ENCODE assay signal across 9 mouse cellular contexts in genomic region chr17:27800710-27801648, GRCm38 (mm10). TPM values are rescaled to one million over a fixed set of nuclear protein-coding genes. Genes with fewer than 3 reads are reported as not detected.
DNase-seq lines count a peak whose midpoint lies in the region; ATAC-seq and TF ChIP-seq lines count a peak whose summit lies in the region.
"Had no signal": no experiment of that assay in that cellular context is flagged by ENCODE, and none has a peak within 500 bp of the region (broad histone marks: within the 10 kb centered on the region; RNA-seq: fewer than 3 reads in every experiment).

No protein-coding gene starts in this region.

- TF ChIP-seq POLR2A in ES-Bruce4 (IDR thresholded peaks at IDR 0.05; ENCODE audit: insufficient read depth, low read length): no peak

- DNase-seq in hindbrain, embryonic 10.5 days (ENCODE audit: low spot score): no peak
- no peak for DNase-seq in embryonic facial prominence, embryonic 14.5 days (ENCODE audit: low spot score)
- DNase-seq in liver, embryonic 14.5 days (ENCODE audit: low read depth in 3 of 3, low spot score in 3 of 3): no peak
- DNase-seq in spleen, postnatal 36 days (ENCODE audit: low spot score in 2 of 2): no peak
- no peak for DNase-seq in retina, embryonic 14.5 days (ENCODE audit: low spot score)

- H3K4me3 ChIP-seq in hindbrain, embryonic 10.5 days: no peak overlapping the region
- no peak overlapping the region for H3K4me3 ChIP-seq in hindbrain, embryonic 16.5 days (ENCODE audit: low read length)
- no peak overlapping the region for H3K4me3 ChIP-seq in ES-Bruce4 (ENCODE audit: low read depth, low read length)
- H3K4me3 ChIP-seq in embryonic facial prominence, embryonic 14.5 days (ENCODE audit: low read depth, low read length): no peak overlapping the region
- no peak overlapping the region for H3K4me3 ChIP-seq in liver, embryonic 14.5 days (ENCODE audit: insufficient read depth in 1 of 2, low read depth in 2 of 2, low read length in 2 of 2)
- H3K4me3 ChIP-seq in neural tube, embryonic 15.5 days (replicated peaks): no peak overlapping the region
- H3K4me3 ChIP-seq: hindbrain, embryonic 15.5 days had no signal

- no peak for ATAC-seq in hindbrain, embryonic 16.5 days
- no peak for ATAC-seq in embryonic facial prominence, embryonic 14.5 days (ENCODE audit: low read depth)
- ATAC-seq in liver, embryonic 14.5 days (ENCODE audit: insufficient read depth): no peak
- ATAC-seq in neural tube, embryonic 15.5 days (ENCODE audit: low FRiP score): no peak

- H3K27ac ChIP-seq in hindbrain, embryonic 10.5 days: peak overlapping the region; percentile 86; the same call in 1 of the 2 replicates
- H3K27ac ChIP-seq in hindbrain, embryonic 16.5 days (ENCODE audit: low read depth, low read length): no peak overlapping the region
- H3K27ac ChIP-seq in ES-Bruce4 (ENCODE audit: insufficient read depth, low read length): peak overlapping the region; percentile 91
- H3K27ac ChIP-seq in embryonic facial prominence, embryonic 14.5 days (replicated peaks; ENCODE audit: low read depth, low read length): peak overlapping the region; percentile 85
- no peak overlapping the region for H3K27ac ChIP-seq in liver, embryonic 14.5 days
- no peak overlapping the region for H3K27ac ChIP-seq in neural tube, embryonic 15.5 days (replicated peaks)

- TF ChIP-seq CTCF in ES-Bruce4 (IDR thresholded peaks at IDR 0.05; ENCODE audit: low read depth, low read length): no peak
- peak; percentile 53 for TF ChIP-seq CTCF in liver, embryonic 14.5 days (IDR thresholded peaks at IDR 0.05; ENCODE audit: low read depth)

- no peaks in the 10 kb centered on the region for H3K36me3 ChIP-seq in hindbrain, embryonic 10.5 days
- no peaks in the 10 kb centered on the region for H3K36me3 ChIP-seq in hindbrain, embryonic 16.5 days (ENCODE audit: control insufficient read depth, insufficient read depth, low read length)
- H3K36me3 ChIP-seq in ES-Bruce4 (ENCODE audit: control insufficient read depth, insufficient read depth, low read length, poor library complexity, severe bottlenecking): no peaks in the 10 kb centered on the region
- no peaks in the 10 kb centered on the region for H3K36me3 ChIP-seq in embryonic facial prominence, embryonic 14.5 days (ENCODE audit: control insufficient read depth, insufficient read depth, low read length)
- no peaks in the 10 kb centered on the region for H3K36me3 ChIP-seq in liver, embryonic 14.5 days (replicated peaks; ENCODE audit: control insufficient read depth, insufficient read depth, low read depth)
- no peaks in the 10 kb centered on the region for H3K36me3 ChIP-seq in neural tube, embryonic 15.5 days
- H3K36me3 ChIP-seq: hindbrain, embryonic 15.5 days had no signal

- no peak overlapping the region for H3K4me2 ChIP-seq in hindbrain, embryonic 16.5 days (ENCODE audit: low read length)
- no peak overlapping the region for H3K4me2 ChIP-seq in embryonic facial prominence, embryonic 14.5 days (ENCODE audit: low read depth, low read length)
- H3K4me2 ChIP-seq in liver, embryonic 14.5 days (ENCODE audit: low read depth): peak overlapping the region; percentile 13; the same call in 1 of the 2 replicates
- H3K4me2 ChIP-seq in neural tube, embryonic 15.5 days: no peak overlapping the region
- H3K4me2 ChIP-seq: hindbrain, embryonic 15.5 days had no signal

- H3K9me3 ChIP-seq in hindbrain, embryonic 10.5 days: no peaks in the 10 kb centered on the region
- no peaks in the 10 kb centered on the region for H3K9me3 ChIP-seq in hindbrain, embryonic 16.5 days (ENCODE audit: control insufficient read depth, low read length)
- no peaks in the 10 kb centered on the region for H3K9me3 ChIP-seq in ES-Bruce4 (replicated peaks; ENCODE audit: control insufficient read depth, insufficient read depth, low read length, poor library complexity, severe bottlenecking)
- H3K9me3 ChIP-seq in embryonic facial prominence, embryonic 14.5 days (ENCODE audit: control insufficient read depth, low read length): no peaks in the 10 kb centered on the region
- H3K9me3 ChIP-seq in liver, embryonic 14.5 days (ENCODE audit: control insufficient read depth, low read length): no peaks in the 10 kb centered on the region
- no peaks in the 10 kb centered on the region for H3K9me3 ChIP-seq in neural tube, embryonic 15.5 days (replicated peaks)
- H3K9me3 ChIP-seq: hindbrain, embryonic 15.5 days had no signal

- no peaks in the 10 kb centered on the region for H3K27me3 ChIP-seq in hindbrain, embryonic 10.5 days (ENCODE audit: insufficient read depth, poor library complexity, severe bottlenecking)
- H3K27me3 ChIP-seq in hindbrain, embryonic 16.5 days (replicated peaks; ENCODE audit: control insufficient read depth, insufficient read depth, low read length): no peaks in the 10 kb centered on the region
- H3K27me3 ChIP-seq in ES-Bruce4 (ENCODE audit: control insufficient read depth, insufficient read depth, low read length, poor library complexity, severe bottlenecking): no peaks in the 10 kb centered on the region
- no peaks in the 10 kb centered on the region for H3K27me3 ChIP-seq in embryonic facial prominence, embryonic 14.5 days (replicated peaks; ENCODE audit: control insufficient read depth, insufficient read depth, low read length)
- no peaks in the 10 kb centered on the region for H3K27me3 ChIP-seq in liver, embryonic 14.5 days (ENCODE audit: control insufficient read depth, insufficient read depth, low read length)
- no peaks in the 10 kb centered on the region for H3K27me3 ChIP-seq in neural tube, embryonic 15.5 days (replicated peaks)
- H3K27me3 ChIP-seq: hindbrain, embryonic 15.5 days had no signal

- 88% methylated on average over 9 of the region's 9 CpGs for WGBS in hindbrain, embryonic 10.5 days
- 85% methylated on average over 9 of the region's 9 CpGs for WGBS in hindbrain, embryonic 16.5 days
- 56% methylated on average over 9 of the region's 9 CpGs for WGBS in embryonic facial prominence, embryonic 14.5 days
- WGBS in liver, embryonic 14.5 days (ENCODE audit: insufficient replicate concordance): 59% methylated on average over 9 of the region's 9 CpGs
- WGBS in neural tube, embryonic 15.5 days: 86% methylated on average over 9 of the region's 9 CpGs

- H3K9ac ChIP-seq in hindbrain, embryonic 16.5 days (ENCODE audit: low read depth, low read length): no peak overlapping the region
- peak overlapping the region; percentile 34; the same call in 1 of the 2 replicates for H3K9ac ChIP-seq in ES-Bruce4 (ENCODE audit: low read depth, poor library complexity, severe bottlenecking)
- H3K9ac ChIP-seq in embryonic facial prominence, embryonic 14.5 days (ENCODE audit: low read depth, low read length): no peak overlapping the region
- no peak overlapping the region for H3K9ac ChIP-seq in liver, embryonic 14.5 days (replicated peaks)
- no peak overlapping the region for H3K9ac ChIP-seq in neural tube, embryonic 15.5 days (replicated peaks)
- H3K9ac ChIP-seq: hindbrain, embryonic 15.5 days had no signal

- peaks cover 52% of the 10 kb centered on the region for H3K4me1 ChIP-seq in hindbrain, embryonic 10.5 days (replicated peaks)
- peaks cover 23% of the 10 kb centered on the region for H3K4me1 ChIP-seq in hindbrain, embryonic 16.5 days (ENCODE audit: control insufficient read depth, insufficient read depth, low read depth, low read length)
- peaks cover 6% of the 10 kb centered on the region for H3K4me1 ChIP-seq in ES-Bruce4 (ENCODE audit: control insufficient read depth, insufficient read depth, low read length)
- peaks cover 39% of the 10 kb centered on the region for H3K4me1 ChIP-seq in embryonic facial prominence, embryonic 14.5 days (ENCODE audit: control insufficient read depth, insufficient read depth, low read length)
- peaks cover 19 to 51% of the 10 kb centered on the region in 2 experiments for H3K4me1 ChIP-seq in liver, embryonic 14.5 days (replicated peaks; ENCODE audit: control insufficient read depth in 2 of 2, insufficient read depth in 2 of 2, low read length in 1 of 2)
- H3K4me1 ChIP-seq in neural tube, embryonic 15.5 days: peaks cover 38% of the 10 kb centered on the region

- TF ChIP-seq EP300 in ES-Bruce4 (IDR thresholded peaks at IDR 0.05; ENCODE audit: insufficient read depth, low read depth, low read length): no peak
- no peak for TF ChIP-seq EP300 in liver, embryonic 14.5 days (IDR thresholded peaks at IDR 0.05; ENCODE audit: low read depth)

RNA-seq across cellular contexts. Expression of gene D17Wsu92e, which starts 19.5 kb away (rescaled TPM):
- 10.7 and 13.0 TPM in 2 replicates for polyA plus RNA-seq in hindbrain, embryonic 10.5 days (2016; fragmentation: Nextera tagmentation; extraction: Ambion mirVana)
- 9.9 and 10.3 TPM in 2 replicates for polyA plus RNA-seq in hindbrain, embryonic 16.5 days (2015; fragmentation: Nextera tagmentation; extraction: Ambion mirVana)
- 90.6 and 95.0 TPM in 2 replicates for polyA plus RNA-seq in ES-Bruce4 (2011; ENCODE audit: insufficient read depth, insufficient read length, low read depth, missing spikeins)
- polyA plus RNA-seq in embryonic facial prominence, embryonic 14.5 days (2014; fragmentation: Nextera tagmentation; extraction: Ambion mirVana): 18.8 and 19.0 TPM in 2 replicates
- polyA plus RNA-seq in liver, embryonic 14.5 days (2012; rRNA removed): 20.6 and 24.2 TPM in 2 replicates
- polyA plus RNA-seq in liver, embryonic 14.5 days (2014; fragmentation: Nextera tagmentation; extraction: Ambion mirVana): 10.7 and 14.1 TPM in 2 replicates
- 9.3 and 12.2 TPM in 2 replicates for polyA plus RNA-seq in neural tube, embryonic 15.5 days (2015; fragmentation: Nextera tagmentation; extraction: Ambion mirVana)

RNA-seq across cellular contexts. Expression of gene Snrpc, which starts 37.0 kb away (rescaled TPM):
- 419 and 433 TPM in 2 replicates for polyA plus RNA-seq in hindbrain, embryonic 10.5 days (2016; fragmentation: Nextera tagmentation; extraction: Ambion mirVana)
- polyA plus RNA-seq in hindbrain, embryonic 16.5 days (2015; fragmentation: Nextera tagmentation; extraction: Ambion mirVana): 198 and 207 TPM in 2 replicates
- 266 and 268 TPM in 2 replicates for polyA plus RNA-seq in ES-Bruce4 (2011; ENCODE audit: insufficient read depth, insufficient read length, low read depth, missing spikeins)
- 272 and 274 TPM in 2 replicates for polyA plus RNA-seq in embryonic facial prominence, embryonic 14.5 days (2014; fragmentation: Nextera tagmentation; extraction: Ambion mirVana)
- 85.1 and 105 TPM in 2 replicates for polyA plus RNA-seq in liver, embryonic 14.5 days (2012; rRNA removed)
- polyA plus RNA-seq in liver, embryonic 14.5 days (2014; fragmentation: Nextera tagmentation; extraction: Ambion mirVana): 145 and 150 TPM in 2 replicates
- polyA plus RNA-seq in neural tube, embryonic 15.5 days (2015; fragmentation: Nextera tagmentation; extraction: Ambion mirVana): 211 and 227 TPM in 2 replicates

RNA-seq across cellular contexts. Expression of gene Uhrf1bp1, which starts 55.3 kb away (rescaled TPM):
- polyA plus RNA-seq in hindbrain, embryonic 10.5 days (2016; fragmentation: Nextera tagmentation; extraction: Ambion mirVana): 6.9 and 7.7 TPM in 2 replicates
- 5.3 and 6.3 TPM in 2 replicates for polyA plus RNA-seq in hindbrain, embryonic 16.5 days (2015; fragmentation: Nextera tagmentation; extraction: Ambion mirVana)
- polyA plus RNA-seq in ES-Bruce4 (2011; ENCODE audit: insufficient read depth, insufficient read length, low read depth, missing spikeins): 18.4 and 22.3 TPM in 2 replicates
- 5.9 and 6.7 TPM in 2 replicates for polyA plus RNA-seq in embryonic facial prominence, embryonic 14.5 days (2014; fragmentation: Nextera tagmentation; extraction: Ambion mirVana)
- polyA plus RNA-seq in liver, embryonic 14.5 days (2012; rRNA removed): 2.9 and 3.1 TPM in 2 replicates
- 1.8 and 2.4 TPM in 2 replicates for polyA plus RNA-seq in liver, embryonic 14.5 days (2014; fragmentation: Nextera tagmentation; extraction: Ambion mirVana)
- 6.0 and 6.1 TPM in 2 replicates for polyA plus RNA-seq in neural tube, embryonic 15.5 days (2015; fragmentation: Nextera tagmentation; extraction: Ambion mirVana)

Comparison
In these comparisons a context has a peak if more than half of its experiments do, and no peak if none do; other contexts are left out.
1. H3K27ac ChIP-seq: peak in hindbrain, embryonic 10.5 days (single experiment), ES-Bruce4 (single experiment) and embryonic facial prominence, embryonic 14.5 days (single experiment); none in hindbrain, embryonic 16.5 days (single experiment), liver, embryonic 14.5 days (single experiment) and neural tube, embryonic 15.5 days (single experiment).